Mouse (Mus musculus): ENCODE measurements around the gene Tchh. TPM values are rescaled to one million over a fixed set of nuclear protein-coding genes. Genes with fewer than 3 reads are reported as not detected.
"Not testable (repeated sequence)": the region's sequence is repeated elsewhere in the genome, so short reads cannot be mapped to it uniquely, and the experiment has no call there.

Gene Tchh
- total RNA-seq, 2 experiments from 2014 or later = 0.83 to 0.99 TPM

DNA sequence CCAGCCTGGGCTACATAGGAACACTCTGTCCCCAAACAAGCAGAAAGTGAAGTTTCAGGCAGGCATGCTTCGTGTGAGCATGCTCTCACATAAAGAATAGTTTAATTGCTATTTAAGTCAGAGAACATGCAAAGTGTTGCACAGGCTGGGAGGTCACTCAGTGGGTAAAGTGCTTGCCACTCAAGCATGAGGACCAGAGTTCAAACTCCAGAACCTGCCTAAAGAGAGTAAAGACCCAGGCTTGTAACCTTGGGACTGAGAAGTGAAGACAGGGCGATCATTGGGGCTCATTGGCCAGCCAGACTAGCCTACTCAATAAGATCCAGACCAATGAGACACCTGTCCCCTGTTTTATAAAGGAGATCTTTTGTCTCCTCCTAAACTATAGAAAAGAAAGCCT is 46.4 kb downstream of the Tchh start:
- intact Hi-C loops (cut with DNase I) = no loop called here
- no peak for DNase-seq (ENCODE audit: low spot score in 2 of 2)

DNA sequence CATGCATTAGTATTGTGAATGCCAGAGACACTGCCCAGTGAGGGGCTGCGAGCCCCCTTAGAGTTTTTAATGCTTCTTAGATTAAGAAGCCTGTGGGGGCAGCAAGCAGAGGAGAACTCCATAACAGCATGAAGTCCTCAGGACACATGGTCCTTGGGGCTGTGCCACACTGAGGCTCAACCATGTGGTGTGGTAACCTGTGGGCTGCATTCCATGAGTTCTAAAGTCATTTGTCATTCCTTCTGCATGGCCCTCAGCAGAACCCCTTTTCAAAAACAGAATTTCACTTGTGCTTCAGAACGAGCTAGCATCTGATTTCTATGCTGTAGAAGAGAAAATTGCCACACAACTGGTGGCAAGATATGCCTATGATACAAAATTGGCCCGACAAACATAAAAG is 50.0 kb downstream of the Tchh start:
- intact Hi-C loops (cut with DNase I) = loop anchor here (5.0 to 10.0 kb wide), 2 partner anchors 175 to 377 kb away; partner anchors contain the start of gene Hrnr
- DNase-seq (ENCODE audit: low spot score in 2 of 2) = no peak

DNA sequence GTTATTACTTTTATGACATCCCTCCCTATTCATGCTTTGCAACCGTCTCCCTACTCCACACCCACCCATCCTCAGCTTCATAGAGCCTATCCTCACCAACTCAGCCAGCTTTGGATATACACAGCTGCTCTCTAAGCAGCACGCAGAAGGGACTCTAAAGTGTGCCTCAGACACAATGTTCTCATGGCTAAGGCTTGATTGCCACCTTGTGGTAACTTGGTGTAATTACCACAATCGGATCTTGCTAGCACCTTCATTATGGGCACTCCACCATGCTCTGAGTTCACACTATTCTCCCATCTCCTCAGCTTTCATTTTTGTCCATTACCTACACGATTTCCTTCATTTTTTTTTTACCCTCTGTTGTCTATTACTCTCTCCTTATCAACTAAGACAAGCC is 51.9 kb downstream of the Tchh start:
- intact Hi-C loops (cut with DNase I) = loop anchor here (1.0 to 10.0 kb wide), 3 partner anchors 133 to 379 kb away; partner anchors contain the start of gene Hrnr

DNA sequence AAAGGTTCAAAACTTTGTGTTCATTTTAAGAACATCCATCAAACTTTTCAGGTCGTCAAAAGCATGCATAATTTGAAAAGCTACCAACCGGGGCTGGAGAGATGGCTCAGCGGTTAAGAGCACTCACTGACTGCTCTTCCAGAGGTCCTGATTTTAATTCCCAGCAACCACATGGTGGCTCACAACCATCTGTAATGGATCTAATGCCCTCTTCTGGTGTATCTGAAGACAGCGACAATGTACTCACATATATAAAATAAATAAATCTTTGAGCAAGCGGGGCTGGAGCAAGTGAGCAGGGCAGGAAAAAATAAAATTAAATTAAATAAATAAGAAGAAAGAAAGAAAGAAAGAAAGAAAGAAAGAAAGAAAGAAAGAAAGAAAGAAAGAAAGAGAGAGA is 52.6 kb downstream of the Tchh start:
- intact Hi-C loops (cut with DNase I) = loop anchor here (1.0 to 10.0 kb wide), 3 partner anchors 133 to 380 kb away; partner anchors contain the start of gene Hrnr
- not testable (repeated sequence) for DNase-seq (ENCODE audit: low spot score in 2 of 2)

More for the DNA sequence above, 51.9 kb downstream of the Tchh start:
- DNase-seq (ENCODE audit: low spot score in 2 of 2) = peak; percentile 79 to 86

DNA sequence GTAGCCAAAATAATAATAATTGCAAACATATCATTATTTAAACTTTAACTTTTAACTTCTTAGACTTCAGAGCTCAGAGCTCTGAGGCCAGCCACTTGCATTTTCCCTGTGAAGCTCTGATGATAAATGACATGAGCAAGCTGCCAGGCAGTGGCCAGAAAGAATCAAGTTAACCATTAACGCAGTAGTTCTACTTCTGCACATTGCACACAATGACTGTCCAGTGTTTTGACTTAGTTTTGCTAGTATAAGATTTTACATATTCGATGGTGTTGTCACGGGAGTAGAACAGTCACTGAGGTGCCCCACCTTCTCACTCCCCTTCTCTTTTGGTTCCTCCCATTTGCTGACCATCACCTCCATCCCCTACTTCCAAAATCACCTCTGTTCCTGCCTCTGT is 55.0 kb downstream of the Tchh start:
- intact Hi-C loops (cut with DNase I) = loop anchor here (10.0 kb wide), 1 partner anchor 382 kb away; no protein-coding TSS in a partner anchor

More for the DNA sequence above, 55.0 kb downstream of the Tchh start:
- DNase-seq (ENCODE audit: low spot score in 2 of 2) = no peak

Small RNA genes lying within 50 kb of the gene (microRNA-seq; reads per million reads assigned to microRNA genes)
- 0 reads per million in 2 experiments for gene Gm22752

Other genes with a start within 250 kb of the Tchh start
- not detected for gene Flg2, start 245.1 kb upstream of the Tchh start, total RNA-seq (2021)
- not detected for gene Flg, start 168.8 kb upstream of the Tchh start, total RNA-seq (2021)
- not detected for gene Hrnr, start 122.6 kb upstream of the Tchh start, total RNA-seq (2021)
- not detected for gene Rptn, start 48.6 kb upstream of the Tchh start, total RNA-seq (2021)
- not detected for gene Tchhl1, start 26.4 kb downstream of the Tchh start, total RNA-seq (2021)
- gene S100a11, start 78.2 kb downstream of the Tchh start, total RNA-seq (2021) = 10 to 100 TPM; 16.7 to 17.7 TPM
- 10 to 100 TPM; 35.8 to 37.2 TPM for gene S100a10, start 112.8 kb downstream of the Tchh start, total RNA-seq (2021)
- gene Tdpoz2, start 210.4 kb downstream of the Tchh start, total RNA-seq (2021) = not detected
- not detected for gene Tdpoz1, start 234.0 kb downstream of the Tchh start, total RNA-seq (2021)

Data from left cerebral cortex, postnatal 14 days (tissue).